Mouse (Mus musculus): ENCODE results near the gene Sipa1l1. TPM values are rescaled to one million over a fixed set of nuclear protein-coding genes. Genes with fewer than 3 reads are reported as not detected.

The Sipa1l1 gene
- 9.3 and 12.0 TPM in 2 replicates for polyA plus RNA-seq (2012; ENCODE audit: insufficient read depth, low replicate concordance)

DNA sequence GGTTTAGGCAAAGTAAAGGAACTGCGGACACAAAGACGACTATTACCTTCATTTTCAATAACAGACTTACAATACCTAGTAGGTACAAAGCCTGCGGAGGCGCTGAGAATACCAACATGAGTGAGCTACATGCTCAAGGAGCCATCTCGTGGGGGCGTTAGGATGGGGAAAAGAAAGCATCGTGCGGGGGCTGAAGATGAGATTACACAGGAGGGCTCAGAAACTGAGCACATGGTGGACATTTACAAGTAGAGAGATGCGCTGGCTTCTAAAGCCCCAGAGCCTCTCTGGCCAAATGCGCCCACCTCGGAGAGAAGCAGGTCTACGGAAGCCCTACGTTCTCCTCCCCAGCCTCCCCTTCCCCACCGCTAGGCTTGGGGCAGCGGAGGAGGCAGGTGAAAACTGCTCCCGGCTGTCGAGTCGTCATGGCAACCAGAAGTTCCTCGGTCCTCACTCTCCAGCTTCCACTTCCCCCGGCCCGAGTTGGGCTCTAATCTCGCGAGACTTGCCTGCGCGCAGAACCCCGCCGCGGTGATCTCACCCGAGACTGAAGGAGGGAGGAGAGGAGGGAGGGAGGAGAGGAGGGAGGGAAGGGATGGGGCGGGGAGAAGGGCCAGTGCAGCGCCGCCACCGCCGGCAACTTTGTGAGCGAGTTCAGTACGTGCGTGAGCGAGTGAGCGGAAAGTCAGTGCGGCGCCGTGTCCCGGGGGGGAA lies at the start of gene Sipa1l1:
TSS of gene Sipa1l1 (plus strand) at position 501 of the 714 bp plus-strand sequence.
- TF ChIP-seq FLI1 (IDR thresholded peaks at IDR 0.05; ENCODE audit: low read length) = no peak
- no peak for TF ChIP-seq GATA1 (IDR thresholded peaks at IDR 0.05; ENCODE audit: borderline replicate concordance, low read length)
- peaks cover 60% of the 10 kb centered on the region for H3K4me1 ChIP-seq
- peaks cover 2% of the 10 kb centered on the region for H3K27me3 ChIP-seq (replicated peaks)
- peak within 1 kb of the TSS; percentile 96 for H3K4me3 ChIP-seq (replicated peaks)
- no peaks in the 10 kb centered on the region for H3K9me3 ChIP-seq
- no peaks in the 10 kb centered on the region for H3K36me3 ChIP-seq (replicated peaks; ENCODE audit: low read length)

DNA sequence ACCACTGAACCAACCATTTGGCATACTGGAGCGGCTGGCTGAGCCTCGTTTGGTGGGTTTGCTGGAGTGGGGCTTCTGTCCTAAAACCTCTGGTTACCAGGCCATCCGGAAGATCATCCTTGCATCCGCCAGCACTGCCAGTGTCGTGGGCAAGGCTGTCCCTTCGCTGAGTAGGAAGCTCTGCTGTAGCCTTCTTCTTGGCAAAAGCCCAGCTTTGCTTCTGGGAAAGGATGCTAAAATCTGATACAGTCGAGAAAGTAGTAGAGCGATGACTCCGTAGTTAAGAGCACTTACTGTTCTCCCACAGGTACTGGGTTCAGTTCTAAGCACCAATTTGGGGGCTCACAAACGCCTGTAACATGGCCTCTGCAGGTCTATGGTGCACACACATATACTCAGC lies 47.2 kb upstream of the Sipa1l1 start:
- Histone ChIP-seq H3K4me3 (replicated peaks) (no peak overlapping the region), H3K9me3 (no peaks in the 10 kb centered on the region), H3K36me3 (replicated peaks; ENCODE audit: low read length) (no peaks in the 10 kb centered on the region), H3K27me3 (replicated peaks) (peaks cover 26% of the 10 kb centered on the region), H3K4me1 (peaks cover 26% of the 10 kb centered on the region)
- no peak for TF ChIP-seq GATA1 (IDR thresholded peaks at IDR 0.05; ENCODE audit: borderline replicate concordance, low read length)
- no peak for TF ChIP-seq FLI1 (IDR thresholded peaks at IDR 0.05; ENCODE audit: low read length)

DNA sequence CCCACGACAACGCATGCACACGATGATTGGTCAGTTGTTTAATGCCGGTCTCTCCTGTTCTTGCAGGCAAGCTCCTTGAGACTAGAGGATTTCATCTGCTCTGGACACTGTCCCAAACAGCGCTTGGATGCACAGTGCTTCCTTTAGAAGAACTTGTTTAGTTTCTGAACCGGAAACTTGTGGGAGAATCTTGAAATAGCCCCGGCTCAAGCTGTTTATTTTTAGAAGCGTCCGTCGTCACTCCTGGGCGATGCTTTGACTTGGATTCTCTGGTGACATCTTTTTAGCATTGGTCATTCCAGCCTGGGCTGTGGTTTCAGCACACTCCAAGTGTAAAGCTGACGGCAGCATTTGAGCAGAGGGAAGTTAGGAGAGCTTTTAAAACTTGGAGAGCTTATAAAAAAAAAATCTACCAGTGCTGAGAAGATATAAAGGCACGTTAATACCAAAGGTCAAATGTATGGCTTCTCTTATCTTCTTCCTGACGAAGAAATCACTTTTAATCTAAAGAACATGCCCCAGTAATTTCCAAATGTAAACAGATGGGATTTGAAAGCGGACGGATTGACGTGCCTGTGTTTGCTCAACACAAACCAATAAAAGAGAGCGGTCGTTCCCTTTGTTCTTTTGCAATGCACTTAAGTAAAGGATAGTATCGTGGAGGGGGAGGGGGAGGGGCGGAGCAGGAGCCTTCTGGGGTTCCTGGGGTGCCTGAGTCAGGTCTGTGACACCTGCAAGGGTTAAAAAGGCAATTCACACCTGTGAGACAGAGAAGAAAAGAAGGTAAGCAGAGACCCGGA lies 46.5 kb upstream of the Sipa1l1 start:
- H3K4me3 ChIP-seq (replicated peaks) = peak overlapping the region; percentile 80
- H3K27me3 ChIP-seq (replicated peaks) = peaks cover 28% of the 10 kb centered on the region
- no peaks in the 10 kb centered on the region for H3K9me3 ChIP-seq
- H3K36me3 ChIP-seq (replicated peaks; ENCODE audit: low read length) = no peaks in the 10 kb centered on the region
- TF ChIP-seq FLI1 (IDR thresholded peaks at IDR 0.05; ENCODE audit: low read length) = no peak
- no peak for TF ChIP-seq GATA1 (IDR thresholded peaks at IDR 0.05; ENCODE audit: borderline replicate concordance, low read length)
- H3K4me1 ChIP-seq = peaks cover 26% of the 10 kb centered on the region

DNA sequence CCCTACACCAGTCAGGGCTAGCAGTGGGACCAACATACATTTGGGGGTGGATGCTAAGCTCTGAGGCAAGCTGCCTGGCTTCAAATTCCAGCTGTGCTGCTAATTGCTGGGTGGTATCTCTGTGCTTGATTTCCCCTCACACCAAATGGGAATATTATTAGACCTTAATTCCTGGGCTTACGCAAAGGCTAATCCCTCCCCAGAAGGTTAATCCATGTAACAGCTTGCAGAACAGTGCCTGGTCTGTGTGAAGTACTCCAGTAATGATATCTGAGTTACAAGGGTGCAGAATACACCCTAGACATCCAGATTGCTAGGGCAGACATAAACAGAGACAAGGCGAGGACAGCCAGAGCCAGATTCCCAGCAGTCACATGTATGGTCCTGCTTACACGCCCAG lies 42.3 kb upstream of the Sipa1l1 start:
- H3K9me3 ChIP-seq = no peaks in the 10 kb centered on the region
- H3K36me3 ChIP-seq (replicated peaks; ENCODE audit: low read length) = no peaks in the 10 kb centered on the region
- peaks cover 49% of the 10 kb centered on the region for H3K27me3 ChIP-seq (replicated peaks)
- TF ChIP-seq GATA1 (IDR thresholded peaks at IDR 0.05; ENCODE audit: borderline replicate concordance, low read length) = no peak
- no peak for TF ChIP-seq FLI1 (IDR thresholded peaks at IDR 0.05; ENCODE audit: low read length)
- H3K4me1 ChIP-seq = peaks cover 16% of the 10 kb centered on the region
- H3K4me3 ChIP-seq (replicated peaks) = no peak overlapping the region

DNA sequence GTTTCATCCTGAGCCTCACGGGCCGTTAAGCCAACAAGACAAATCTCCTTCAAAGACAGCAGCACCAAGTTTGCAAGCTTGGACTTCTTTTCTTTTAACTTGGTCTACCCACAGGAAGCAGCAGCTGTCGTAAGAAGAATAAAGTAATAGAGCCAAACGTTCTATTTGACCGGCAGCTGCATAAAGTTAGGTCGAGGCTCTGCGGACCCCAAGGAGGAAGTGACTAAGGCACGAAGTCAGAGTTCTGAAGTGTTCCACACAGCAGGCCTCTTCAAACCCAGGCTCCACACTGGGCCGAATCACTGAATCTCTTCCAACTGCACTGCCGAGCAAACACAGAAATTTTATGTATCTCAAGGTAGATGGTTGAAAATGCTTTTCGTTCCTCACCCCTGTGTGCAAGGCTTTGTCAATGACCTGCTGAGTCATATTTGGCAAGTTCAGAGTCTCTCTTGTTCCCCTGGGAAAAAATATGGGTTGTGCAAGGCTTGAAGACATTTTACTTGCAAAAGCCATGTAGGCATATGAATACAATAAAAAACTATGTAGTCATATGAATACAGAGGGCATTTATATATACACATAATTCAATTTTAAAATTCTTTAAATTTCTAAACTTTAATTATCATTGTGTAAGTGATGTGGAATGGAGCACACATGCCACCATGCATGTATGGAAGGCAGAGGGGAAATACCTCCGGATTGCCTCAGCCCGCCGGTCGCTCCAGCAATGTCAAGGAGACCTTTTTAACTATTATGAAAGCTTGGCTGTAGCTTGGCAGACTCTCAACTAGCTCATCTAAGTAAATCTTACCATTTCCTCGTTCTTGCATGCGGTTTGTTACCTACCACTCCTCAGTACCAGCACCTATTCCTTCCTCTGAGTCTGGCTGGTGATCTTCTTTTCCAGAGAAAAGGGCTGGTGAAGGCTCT lies 29.6 kb upstream of the Sipa1l1 start:
- H3K27me3 ChIP-seq (replicated peaks) = peaks cover 5% of the 10 kb centered on the region
- peaks cover 14% of the 10 kb centered on the region for H3K9me3 ChIP-seq
- no peaks in the 10 kb centered on the region for H3K4me1 ChIP-seq
- no peak overlapping the region for H3K4me3 ChIP-seq (replicated peaks)
- TF ChIP-seq GATA1 (IDR thresholded peaks at IDR 0.05; ENCODE audit: borderline replicate concordance, low read length) (no peak), FLI1 (IDR thresholded peaks at IDR 0.05; ENCODE audit: low read length) (no peak)
- no peaks in the 10 kb centered on the region for H3K36me3 ChIP-seq (replicated peaks; ENCODE audit: low read length)

DNA sequence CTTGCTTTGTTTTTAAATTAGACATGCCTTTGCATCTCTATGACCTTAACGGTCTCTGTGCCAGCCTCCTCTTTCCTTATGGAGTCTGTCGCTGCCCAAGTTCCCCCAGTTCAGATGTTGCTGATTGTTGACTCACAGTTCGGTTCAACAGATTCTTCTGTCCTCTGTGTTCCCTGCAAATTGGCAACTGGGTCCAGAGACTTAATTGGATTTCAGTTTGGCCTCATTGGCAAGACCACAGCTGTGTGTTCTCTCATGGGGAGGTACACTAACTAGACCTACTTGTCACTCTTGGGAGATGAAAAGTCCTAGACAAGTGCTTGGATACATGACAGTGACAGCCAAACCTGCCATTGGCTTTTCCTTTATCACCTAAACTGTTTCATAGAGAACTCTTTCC lies 25.7 kb upstream of the Sipa1l1 start:
- H3K4me1 ChIP-seq = no peaks in the 10 kb centered on the region
- no peak overlapping the region for H3K4me3 ChIP-seq (replicated peaks)
- TF ChIP-seq GATA1 (IDR thresholded peaks at IDR 0.05; ENCODE audit: borderline replicate concordance, low read length) (no peak), FLI1 (IDR thresholded peaks at IDR 0.05; ENCODE audit: low read length) (no peak)
- no peaks in the 10 kb centered on the region for H3K36me3 ChIP-seq (replicated peaks; ENCODE audit: low read length)
- peaks cover 9% of the 10 kb centered on the region for H3K27me3 ChIP-seq (replicated peaks)
- peaks cover 4% of the 10 kb centered on the region for H3K9me3 ChIP-seq

DNA sequence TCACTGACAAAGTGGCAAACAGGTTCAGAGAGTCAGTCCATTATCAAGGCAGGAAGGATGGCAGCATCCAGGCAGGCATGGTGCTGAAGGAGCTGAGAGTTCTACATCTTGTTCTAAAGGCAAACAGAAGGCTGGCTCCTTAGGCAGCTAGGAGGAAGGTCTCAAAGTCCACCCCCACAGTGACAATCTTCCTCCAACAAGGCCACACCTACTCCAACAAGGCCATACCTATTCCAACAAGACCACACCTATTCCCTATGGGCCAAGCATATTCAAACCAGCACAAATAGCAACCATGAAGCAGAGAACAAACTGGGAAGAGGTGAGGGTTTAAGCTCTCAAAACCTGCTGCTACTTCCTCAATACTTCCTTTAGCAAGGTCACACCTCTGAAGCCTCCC lies 23.9 kb upstream of the Sipa1l1 start:
- Histone ChIP-seq H3K36me3 (replicated peaks; ENCODE audit: low read length) (no peaks in the 10 kb centered on the region), H3K27me3 (replicated peaks) (peaks cover 9% of the 10 kb centered on the region), H3K4me3 (replicated peaks) (no peak overlapping the region), H3K9me3 (no peaks in the 10 kb centered on the region), H3K4me1 (no peaks in the 10 kb centered on the region)
- no peak for TF ChIP-seq GATA1 (IDR thresholded peaks at IDR 0.05; ENCODE audit: borderline replicate concordance, low read length)
- TF ChIP-seq FLI1 (IDR thresholded peaks at IDR 0.05; ENCODE audit: low read length) = no peak

DNA sequence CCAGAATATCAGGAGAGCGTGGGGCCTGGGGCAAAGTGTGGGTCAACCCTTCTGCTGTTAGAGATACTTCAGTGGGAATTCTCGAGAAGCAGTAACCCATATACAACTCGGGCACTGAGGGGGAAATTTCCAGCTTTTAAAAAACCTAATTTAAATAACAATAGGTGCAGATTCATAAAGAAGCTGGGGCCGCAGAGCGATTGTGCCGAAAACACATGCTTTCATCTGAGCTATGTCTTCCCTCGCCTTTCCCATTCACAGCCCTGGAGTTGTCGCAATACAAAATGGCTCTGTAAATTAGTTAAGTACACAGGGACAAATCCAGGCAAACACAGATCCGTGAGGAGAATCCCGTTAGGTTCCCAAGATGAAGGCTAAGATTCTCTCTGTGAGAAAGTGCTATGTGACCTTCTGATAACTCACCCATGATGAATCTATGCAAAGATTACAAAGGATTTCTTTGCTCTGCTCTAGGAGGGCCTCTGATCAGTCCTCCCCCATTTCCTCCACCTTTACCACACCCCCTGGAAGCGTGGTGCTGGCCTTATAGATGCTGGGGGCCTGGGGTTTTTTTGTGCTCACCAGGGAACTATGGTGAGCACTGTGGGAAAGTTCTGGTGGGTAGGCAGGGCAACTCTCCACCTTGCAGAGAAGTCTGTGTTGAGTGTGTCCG lies 22.0 kb upstream of the Sipa1l1 start:
- Histone ChIP-seq H3K27me3 (replicated peaks) (peaks cover 16% of the 10 kb centered on the region), H3K4me3 (replicated peaks) (no peak overlapping the region), H3K36me3 (replicated peaks; ENCODE audit: low read length) (no peaks in the 10 kb centered on the region), H3K4me1 (no peaks in the 10 kb centered on the region), H3K9me3 (no peaks in the 10 kb centered on the region)
- TF ChIP-seq GATA1 (IDR thresholded peaks at IDR 0.05; ENCODE audit: borderline replicate concordance, low read length) (no peak), FLI1 (IDR thresholded peaks at IDR 0.05; ENCODE audit: low read length) (no peak)
